Mouse (Mus musculus): ENCODE measurements at regions not wholly inside any gene's neighbourhood (a gene's known extent, or its start where the extent isn't known, plus 50 kb on each side); places are given as distances from the start of the nearest gene placed in this dataset.

- DNase-seq (ENCODE audit: low spot score in 2 of 2) = no peak
Observed at GRCm38 (mm10) chr10:21446641-21447040, 69.5 kb downstream of the Aldh8a1 start.

- DNase-seq (ENCODE audit: low spot score in 2 of 2) = no peak
Observed at GRCm38 (mm10) chr10:21448132-21448531, 71.0 kb downstream of the Aldh8a1 start.

GRCm38 (mm10) chr10:21448942-21449341, 71.9 kb downstream of the Aldh8a1 start:
- no peak for DNase-seq (ENCODE audit: low spot score in 2 of 2)

- DNase-seq (ENCODE audit: low spot score in 2 of 2) = no peak
Observed at GRCm38 (mm10) chr10:21452611-21453010, 75.5 kb downstream of the Aldh8a1 start.

DNA sequence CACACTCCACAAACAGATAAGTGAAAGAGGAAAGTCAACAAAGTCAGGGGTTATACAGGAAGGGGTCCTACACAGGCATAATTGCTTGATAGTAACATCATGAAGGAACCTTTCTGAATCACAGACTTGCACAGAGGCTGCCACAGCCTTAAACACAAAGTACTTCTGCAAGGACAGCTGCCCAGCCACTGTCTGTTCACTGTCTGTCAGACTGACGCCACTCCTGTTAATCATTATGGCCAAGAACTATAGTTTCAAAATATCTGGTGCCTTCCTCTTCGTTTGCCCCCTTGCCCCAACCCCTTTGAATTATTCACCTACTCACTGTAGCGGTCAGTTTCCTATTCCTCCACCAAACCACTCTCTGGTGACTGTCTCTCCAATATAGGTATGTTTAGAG, 76.4 kb downstream of the Aldh8a1 start:
- no peak for DNase-seq (ENCODE audit: low spot score in 2 of 2)

DNA sequence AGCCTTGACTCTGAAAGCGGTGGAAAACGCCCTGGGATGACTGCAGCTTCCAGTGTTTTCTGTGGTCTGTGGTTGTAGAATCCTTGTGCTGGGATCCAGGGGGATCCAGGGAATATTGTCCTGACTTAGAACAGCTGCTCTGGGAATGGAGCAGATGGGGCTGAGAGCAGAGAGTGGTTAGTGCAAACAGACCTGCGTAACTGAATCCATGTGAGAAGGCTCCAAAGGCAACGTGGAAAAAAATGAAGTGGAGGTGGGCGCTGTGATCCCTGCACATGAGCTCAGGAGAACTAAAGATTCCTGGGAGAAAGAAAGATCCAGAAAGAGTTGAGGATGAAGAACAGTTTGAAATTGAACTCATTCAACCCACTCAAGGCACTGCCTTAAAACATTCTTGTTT, 77.1 kb downstream of the Aldh8a1 start:
- no peak for DNase-seq (ENCODE audit: low spot score in 2 of 2)

GRCm38 (mm10) chr10:21454757-21455156, 77.7 kb downstream of the Aldh8a1 start:
- no peak for DNase-seq (ENCODE audit: low spot score in 2 of 2)

GRCm38 (mm10) chr10:21455863-21456262, 78.8 kb downstream of the Aldh8a1 start:
- DNase-seq (ENCODE audit: low spot score in 2 of 2) = no peak

DNA sequence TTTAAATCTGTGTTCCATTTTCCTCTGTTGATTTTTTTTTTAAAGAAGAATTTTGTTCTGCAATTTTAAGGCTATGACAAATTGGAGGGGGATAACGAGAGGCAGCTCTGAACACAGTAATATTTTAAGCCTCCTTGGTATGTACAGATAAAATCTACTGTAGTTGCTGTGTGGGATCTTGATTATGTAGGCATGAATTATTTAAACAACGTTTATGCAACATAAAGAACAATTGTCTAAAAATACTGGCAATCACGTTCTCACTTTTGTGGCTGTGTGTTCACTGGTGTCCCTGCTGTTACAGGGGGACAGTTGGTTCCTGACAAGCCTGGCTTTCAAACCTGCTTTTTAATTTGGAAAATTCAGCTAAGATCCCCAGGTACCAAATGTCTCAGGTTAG, 79.3 kb downstream of the Aldh8a1 start:
- DNase-seq (ENCODE audit: low spot score in 2 of 2) = no peak

DNA sequence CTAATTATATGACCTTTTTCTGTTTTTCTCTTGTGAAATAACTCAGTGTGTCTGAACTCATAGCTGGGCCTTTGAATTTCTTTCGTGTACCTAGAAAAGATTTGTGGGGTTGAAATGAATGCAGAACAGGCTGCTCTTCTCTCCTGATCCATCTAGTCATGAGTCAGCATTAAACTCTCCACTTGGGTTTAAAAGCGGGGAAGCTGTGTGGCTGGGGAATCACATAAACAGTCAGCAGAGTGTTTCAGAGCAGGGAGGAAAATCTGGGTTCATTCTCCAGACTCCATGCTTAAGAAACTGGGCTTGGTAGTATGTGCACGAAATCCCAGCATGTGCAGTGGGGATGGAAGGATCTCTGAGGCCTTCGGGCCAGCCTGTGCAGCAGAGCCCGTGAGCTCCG, 79.9 kb downstream of the Aldh8a1 start:
- no peak for DNase-seq (ENCODE audit: low spot score in 2 of 2)

GRCm38 (mm10) chr10:21458608-21459007, 81.5 kb downstream of the Aldh8a1 start:
- DNase-seq (ENCODE audit: low spot score in 2 of 2) = no peak

GRCm38 (mm10) chr10:21460062-21460461, 83.0 kb downstream of the Aldh8a1 start:
- no peak for DNase-seq (ENCODE audit: low spot score in 2 of 2)

DNA sequence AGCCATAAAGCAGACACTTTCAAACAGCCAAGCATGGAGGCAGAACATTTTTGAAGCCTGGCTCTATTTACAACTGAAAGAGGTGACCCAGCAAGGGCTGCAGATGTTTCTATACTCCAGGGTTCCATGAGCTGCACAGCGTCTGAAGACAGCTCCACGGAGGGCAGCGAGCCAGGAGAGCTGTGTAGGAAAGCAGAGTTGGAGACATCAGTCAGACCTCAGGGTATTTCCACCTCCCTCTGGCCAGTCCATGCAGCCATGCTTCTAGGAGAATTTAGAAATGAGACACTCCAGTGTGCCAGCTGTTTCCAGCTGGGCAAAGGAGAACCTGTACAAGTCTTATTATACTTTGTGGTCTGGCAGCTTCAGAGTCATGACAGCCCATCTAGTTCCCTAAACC, 85.8 kb downstream of the Aldh8a1 start:
- no peak for DNase-seq (ENCODE audit: low spot score in 2 of 2)

- DNase-seq (ENCODE audit: low spot score in 2 of 2) = peak; percentile 81 to 82
Observed at GRCm38 (mm10) chr10:21465362-21465761, 88.3 kb downstream of the Aldh8a1 start.

DNA sequence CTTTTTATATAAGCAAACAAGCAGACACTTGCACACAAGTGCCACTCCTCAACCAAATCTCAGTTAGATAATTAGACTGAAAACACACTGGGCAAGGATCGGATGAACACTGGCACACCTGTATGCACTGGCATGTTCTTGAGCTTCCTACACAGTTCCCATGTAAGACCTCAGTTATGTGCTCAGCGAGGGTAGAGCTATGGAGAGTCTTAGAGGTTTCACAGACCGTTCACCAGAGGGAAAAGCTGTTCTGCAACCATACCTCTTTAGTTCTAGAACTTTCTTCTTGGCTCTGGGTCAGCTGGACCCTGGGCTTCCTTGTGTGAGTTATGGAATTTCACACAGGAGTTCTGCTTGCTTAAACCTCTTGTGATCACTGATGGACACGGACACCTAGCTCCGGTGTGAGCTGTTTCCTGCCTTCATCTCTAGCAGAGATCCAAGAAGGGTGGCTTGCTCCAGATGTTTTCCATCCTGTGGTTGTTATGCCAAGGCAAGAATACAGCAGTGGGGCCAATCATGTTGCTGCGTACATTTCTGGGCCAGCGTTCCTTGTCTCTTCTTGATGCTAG, 88.8 kb downstream of the Aldh8a1 start:
- DNase-seq (ENCODE audit: low spot score in 2 of 2) = no peak

DNA sequence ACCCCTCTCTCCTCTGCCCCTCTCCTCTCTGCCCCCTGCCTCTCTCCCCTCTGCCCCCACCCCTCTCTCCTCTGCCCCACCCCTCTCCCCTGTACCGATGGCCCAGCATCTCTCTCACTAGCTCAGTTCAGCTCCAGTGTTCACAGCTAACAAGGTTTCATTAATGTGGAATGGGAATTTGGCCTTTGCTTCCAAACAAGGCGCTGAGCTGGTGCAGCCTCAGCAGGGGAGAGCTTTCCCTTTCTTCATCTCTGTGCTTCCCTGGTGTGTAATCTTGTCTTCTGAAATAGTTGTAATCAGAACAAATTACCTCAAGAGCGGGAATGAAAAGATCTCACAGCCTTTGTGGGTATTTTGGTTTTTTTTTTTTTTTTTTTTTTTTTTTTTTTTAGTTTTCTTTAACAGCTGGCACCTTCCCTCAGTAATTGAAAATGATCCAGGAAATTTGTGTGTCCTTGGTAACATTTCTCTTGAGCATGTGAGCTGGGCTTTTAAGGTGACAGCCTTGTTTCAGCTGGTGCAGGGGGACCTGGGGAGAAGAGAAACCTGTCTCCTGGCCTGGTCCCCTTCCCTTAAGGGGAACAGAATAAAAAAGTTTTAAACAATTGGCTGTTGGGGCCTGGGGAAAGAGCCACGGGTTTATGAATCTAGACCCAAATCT, 90.5 kb downstream of the Aldh8a1 start:
- no peak for DNase-seq (ENCODE audit: low spot score in 2 of 2)

- no peak for DNase-seq (ENCODE audit: low spot score in 2 of 2)
Observed at GRCm38 (mm10) chr10:21468421-21468820, 91.3 kb downstream of the Aldh8a1 start.

- DNase-seq (ENCODE audit: low spot score in 2 of 2) = no peak
Observed at GRCm38 (mm10) chr10:21469961-21470360, 92.9 kb downstream of the Aldh8a1 start.

DNA sequence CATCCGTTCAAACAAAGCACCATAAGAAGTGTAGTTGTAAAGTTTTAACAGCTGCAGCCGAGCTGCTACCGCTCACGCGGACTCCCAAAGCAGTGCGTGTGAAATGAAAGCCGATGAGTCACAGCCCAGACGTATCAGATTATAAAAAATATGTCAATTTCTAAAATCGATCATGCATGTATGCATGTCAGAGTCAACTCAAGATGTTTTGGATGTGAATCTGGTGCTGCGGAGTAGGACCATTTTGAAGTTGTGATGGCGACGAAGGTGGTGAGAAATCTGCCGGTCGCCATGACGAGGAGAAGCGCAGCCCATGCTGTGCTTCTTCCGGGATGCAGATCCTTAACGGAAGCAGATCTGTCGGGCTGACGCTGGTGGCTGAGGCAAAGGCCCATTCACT, 93.5 kb downstream of the Aldh8a1 start:
- no peak for DNase-seq (ENCODE audit: low spot score in 2 of 2)

DNA sequence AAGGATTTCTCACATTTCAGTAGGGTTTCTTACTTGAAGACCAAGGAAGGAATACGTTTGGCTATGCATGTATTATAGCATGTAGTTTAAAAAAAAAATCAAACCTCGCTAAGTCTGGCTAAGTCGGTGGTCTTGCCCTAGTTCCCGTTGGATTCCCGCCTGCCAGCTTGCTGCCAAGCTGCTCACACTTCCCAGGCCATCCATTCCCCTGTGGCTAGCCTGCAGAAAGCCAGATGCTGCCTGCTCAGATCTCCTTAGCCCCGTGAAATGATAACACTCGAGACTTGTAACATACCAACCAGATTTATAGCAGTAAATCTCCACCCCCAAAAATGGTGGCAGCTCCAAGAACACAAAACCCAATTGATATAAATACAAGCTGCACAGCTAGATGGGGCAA, 97.2 kb downstream of the Aldh8a1 start:
- no peak for DNase-seq (ENCODE audit: low spot score in 2 of 2)

- no peak for DNase-seq (ENCODE audit: low spot score in 2 of 2)
Observed at GRCm38 (mm10) chr10:21478004-21478403, 100.9 kb downstream of the Aldh8a1 start.

GRCm38 (mm10) chr10:21479403-21479802, 102.3 kb downstream of the Aldh8a1 start:
- no peak for DNase-seq (ENCODE audit: low spot score in 2 of 2)

- DNase-seq (ENCODE audit: low spot score in 2 of 2) = no peak
Observed at GRCm38 (mm10) chr10:21481255-21481654, 104.2 kb downstream of the Aldh8a1 start.

Measured in adrenal gland, adult 18-20 months (tissue).